Mouse (Mus musculus): ENCODE data around the gene Gfm2. TPM values are rescaled to one million over a fixed set of nuclear protein-coding genes. Genes with fewer than 3 reads are reported as not detected.
A peak's percentile ranks its signal among the peaks of the same experiment; 100 is the strongest.

Gene Gfm2
- polyA plus RNA-seq, 1 experiment from 2014 or later, result 12.7 TPM

DNA sequence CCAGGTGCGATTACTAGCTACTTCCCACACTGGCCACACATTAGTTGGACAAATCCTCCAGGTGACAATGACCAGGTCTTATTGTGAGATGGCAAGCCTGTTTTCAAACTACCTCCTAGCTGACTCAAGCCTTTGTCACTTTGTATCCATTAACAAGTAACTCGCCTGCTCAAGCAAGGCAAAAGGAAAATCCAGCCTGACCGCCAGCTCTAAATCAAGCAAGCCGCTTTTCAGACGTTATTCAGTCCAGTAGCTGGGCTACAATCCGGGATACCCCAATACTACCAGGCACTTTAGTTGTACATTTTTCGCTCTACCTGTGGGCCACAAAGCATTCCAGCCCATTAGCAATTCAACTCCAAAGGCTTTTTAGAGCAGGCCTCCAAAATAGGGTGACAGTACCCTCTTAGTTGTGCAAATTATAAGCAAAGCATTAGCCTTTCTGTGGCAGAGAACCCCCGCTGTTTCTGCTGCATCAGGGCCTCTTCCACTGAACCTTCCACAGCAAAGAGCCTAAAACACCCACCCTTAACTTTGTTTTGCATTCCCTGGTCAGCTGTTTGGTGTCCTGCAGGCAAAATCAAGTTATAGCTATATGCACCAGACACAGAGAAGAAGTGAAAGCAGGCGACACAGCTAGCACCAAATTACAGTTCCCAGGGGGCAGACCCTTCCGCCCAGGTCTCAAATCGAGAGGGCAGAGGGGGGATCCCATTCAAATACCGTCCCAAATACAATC lies 58.6 kb downstream of the Gfm2 start:
- Histone ChIP-seq H3K9ac (ENCODE audit: low read length) (no peak overlapping the region), H3K4me2 (replicated peaks; ENCODE audit: low read depth) (no peak overlapping the region), H3K27ac (replicated peaks) (no peak overlapping the region), H3K36me3 (ENCODE audit: control insufficient read depth, insufficient read depth, low read length) (no peaks in the 10 kb centered on the region), H3K27me3 (ENCODE audit: control insufficient read depth, insufficient read depth, low read length) (no peaks in the 10 kb centered on the region), H3K4me1 (replicated peaks; ENCODE audit: control insufficient read depth, insufficient read depth) (no peaks in the 10 kb centered on the region), H3K4me3 (ENCODE audit: low read depth, low read length) (no peak overlapping the region), H3K9me3 (ENCODE audit: control insufficient read depth, low read length) (no peaks in the 10 kb centered on the region)
- ATAC-seq (ENCODE audit: low FRiP score, low TSS enrichment) (no peak), DNase-seq (ENCODE audit: low spot score) (no peak)
- whole genome bisulfite sequencing, result 78% methylated on average over 12 of the region's 12 CpGs
- TF ChIP-seq EP300 (optimal IDR thresholded peaks at IDR 0.05), result no peak
- no peak for TF ChIP-seq CTCF (IDR thresholded peaks at IDR 0.05; ENCODE audit: low read depth)

GRCm38 (mm10) chr13:97196925-97197218 lies 59.1 kb downstream of the Gfm2 start:
- Histone ChIP-seq H3K9ac (ENCODE audit: low read length) (no peak overlapping the region), H3K27ac (replicated peaks) (no peak overlapping the region), H3K4me3 (ENCODE audit: low read depth, low read length) (no peak overlapping the region), H3K27me3 (ENCODE audit: control insufficient read depth, insufficient read depth, low read length) (no peaks in the 10 kb centered on the region), H3K36me3 (ENCODE audit: control insufficient read depth, insufficient read depth, low read length) (no peaks in the 10 kb centered on the region), H3K4me1 (replicated peaks; ENCODE audit: control insufficient read depth, insufficient read depth) (no peaks in the 10 kb centered on the region), H3K4me2 (replicated peaks; ENCODE audit: low read depth) (no peak overlapping the region), H3K9me3 (ENCODE audit: control insufficient read depth, low read length) (no peaks in the 10 kb centered on the region)
- no peak for TF ChIP-seq EP300 (optimal IDR thresholded peaks at IDR 0.05)
- TF ChIP-seq CTCF (IDR thresholded peaks at IDR 0.05; ENCODE audit: low read depth), result no peak
- ATAC-seq (ENCODE audit: low FRiP score, low TSS enrichment) (no peak), DNase-seq (ENCODE audit: low spot score) (no peak)
- WGBS, result 77% methylated on average over 2 of the region's 2 CpGs

DNA sequence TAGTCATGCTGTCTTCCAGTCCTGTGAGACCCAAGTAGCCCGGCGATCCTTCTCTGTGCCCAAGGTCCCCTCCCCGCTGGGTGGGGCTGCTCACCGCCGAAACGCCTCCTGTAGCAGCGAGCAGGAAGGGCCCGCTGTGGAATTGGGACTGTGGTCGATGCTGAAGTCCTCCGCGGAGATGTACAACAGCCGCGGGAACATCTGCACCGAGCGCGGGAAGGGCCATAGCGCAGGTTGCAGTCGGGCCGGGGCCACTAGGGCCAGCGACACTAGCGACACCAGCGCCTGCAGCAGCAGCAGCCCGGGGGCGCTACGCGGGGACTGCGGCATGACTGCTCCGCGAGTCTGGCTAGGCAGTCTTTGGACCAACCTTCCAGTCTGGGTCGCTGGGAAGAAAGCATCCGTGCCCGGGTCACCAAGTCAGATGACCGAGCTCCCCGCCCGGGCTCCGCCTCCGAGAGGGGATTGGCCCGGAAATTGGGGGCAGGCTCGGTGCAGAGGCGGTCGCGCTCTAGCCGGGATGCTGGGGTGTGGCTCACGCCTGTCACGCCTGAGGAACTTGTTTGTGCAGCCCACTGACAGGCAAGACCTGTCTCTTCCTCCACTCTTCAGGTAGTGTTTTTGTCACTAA lies 60.3 kb downstream of the Gfm2 start, which contains the start of gene Hexb:
Gene Hexb, minus strand, starts transcription at position 426 of the 631 bp plus-strand sequence.
- Histone ChIP-seq H3K4me1 (replicated peaks; ENCODE audit: control insufficient read depth, insufficient read depth) (no peaks in the 10 kb centered on the region), H3K9me3 (ENCODE audit: control insufficient read depth, low read length) (no peaks in the 10 kb centered on the region), H3K9ac (ENCODE audit: low read length) (peak within 1 kb of the TSS; percentile 63), H3K4me3 (ENCODE audit: low read depth, low read length) (peak within 1 kb of the TSS; percentile 65), H3K36me3 (ENCODE audit: control insufficient read depth, insufficient read depth, low read length) (no peaks in the 10 kb centered on the region), H3K4me2 (replicated peaks; ENCODE audit: low read depth) (peak within 1 kb of the TSS; percentile 88), H3K27me3 (ENCODE audit: control insufficient read depth, insufficient read depth, low read length) (no peaks in the 10 kb centered on the region), H3K27ac (replicated peaks) (peak within 1 kb of the TSS; percentile 71)
- DNase-seq (ENCODE audit: low spot score) (peak; percentile 84), ATAC-seq (ENCODE audit: low FRiP score, low TSS enrichment) (peak; percentile 92)
- TF ChIP-seq EP300 (optimal IDR thresholded peaks at IDR 0.05) (no peak), CTCF (IDR thresholded peaks at IDR 0.05; ENCODE audit: low read depth) (peak; percentile 61)
- under 1% methylated on average over 40 of the region's 45 CpGs for WGBS

DNA sequence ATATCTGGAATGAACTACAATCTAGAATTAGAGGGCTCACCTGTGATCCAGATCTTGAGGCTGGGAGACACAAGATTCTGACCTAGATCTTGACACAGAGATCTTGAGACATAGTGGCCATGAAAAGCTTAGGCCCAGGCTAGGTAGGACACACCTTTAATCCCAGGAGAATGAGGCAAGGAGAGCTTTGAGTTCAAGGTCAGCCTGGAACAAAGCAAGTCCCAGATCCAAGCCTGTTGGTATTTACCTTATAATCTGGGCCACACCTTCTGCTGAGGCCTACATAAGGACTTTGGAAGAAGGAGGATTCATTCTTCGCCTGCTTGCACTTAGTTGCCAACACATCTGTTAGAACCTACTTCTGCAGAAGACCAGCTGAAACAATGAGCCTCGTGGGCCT lies 61.4 kb downstream of the Gfm2 start:
- Histone ChIP-seq H3K36me3 (ENCODE audit: control insufficient read depth, insufficient read depth, low read length) (no peaks in the 10 kb centered on the region), H3K27me3 (ENCODE audit: control insufficient read depth, insufficient read depth, low read length) (no peaks in the 10 kb centered on the region), H3K4me2 (replicated peaks; ENCODE audit: low read depth) (no peak overlapping the region), H3K9ac (ENCODE audit: low read length) (no peak overlapping the region), H3K9me3 (ENCODE audit: control insufficient read depth, low read length) (no peaks in the 10 kb centered on the region), H3K4me1 (replicated peaks; ENCODE audit: control insufficient read depth, insufficient read depth) (no peaks in the 10 kb centered on the region), H3K27ac (replicated peaks) (no peak overlapping the region), H3K4me3 (ENCODE audit: low read depth, low read length) (no peak overlapping the region)
- DNase-seq (ENCODE audit: low spot score) (no peak), ATAC-seq (ENCODE audit: low FRiP score, low TSS enrichment) (no peak)
- no peak for TF ChIP-seq CTCF (IDR thresholded peaks at IDR 0.05; ENCODE audit: low read depth)
- TF ChIP-seq EP300 (optimal IDR thresholded peaks at IDR 0.05), result no peak
- WGBS, result 76% methylated on average over 2 of the region's 2 CpGs

DNA sequence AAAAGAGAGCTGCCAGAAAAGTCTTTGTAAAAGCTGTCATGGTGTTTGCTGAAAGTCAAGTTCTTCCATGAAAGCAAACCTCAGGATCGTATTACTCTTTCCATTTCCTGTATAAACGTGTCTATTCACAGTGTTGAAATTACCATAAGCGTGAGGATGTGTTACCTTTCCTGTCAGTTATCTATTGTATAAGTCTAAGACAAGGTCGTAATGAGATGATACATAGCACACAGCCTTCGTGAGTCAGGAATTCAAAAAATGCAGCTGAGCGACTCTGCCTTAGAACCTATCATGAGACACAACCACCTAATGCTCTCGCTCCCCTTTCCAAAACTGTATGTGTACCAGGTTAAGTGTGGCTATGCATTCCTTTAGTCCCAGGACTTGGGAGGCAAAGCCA lies 63.3 kb downstream of the Gfm2 start:
- ATAC-seq (ENCODE audit: low FRiP score, low TSS enrichment) (no peak), DNase-seq (ENCODE audit: low spot score) (no peak)
- Histone ChIP-seq H3K9ac (ENCODE audit: low read length) (no peak overlapping the region), H3K4me1 (replicated peaks; ENCODE audit: control insufficient read depth, insufficient read depth) (no peaks in the 10 kb centered on the region), H3K27ac (replicated peaks) (no peak overlapping the region), H3K36me3 (ENCODE audit: control insufficient read depth, insufficient read depth, low read length) (no peaks in the 10 kb centered on the region), H3K4me2 (replicated peaks; ENCODE audit: low read depth) (no peak overlapping the region), H3K9me3 (ENCODE audit: control insufficient read depth, low read length) (no peaks in the 10 kb centered on the region), H3K27me3 (ENCODE audit: control insufficient read depth, insufficient read depth, low read length) (no peaks in the 10 kb centered on the region), H3K4me3 (ENCODE audit: low read depth, low read length) (no peak overlapping the region)
- WGBS, result 33% methylated on average over 7 of the region's 7 CpGs
- no peak for TF ChIP-seq CTCF (IDR thresholded peaks at IDR 0.05; ENCODE audit: low read depth)

GRCm38 (mm10) chr13:97201896-97202295 lies 64.2 kb downstream of the Gfm2 start:
- H3K9me3 ChIP-seq (ENCODE audit: control insufficient read depth, low read length), result no peaks in the 10 kb centered on the region
- H3K9ac ChIP-seq (ENCODE audit: low read length), result no peak overlapping the region
- no peak for TF ChIP-seq EP300 (optimal IDR thresholded peaks at IDR 0.05)
- TF ChIP-seq CTCF (IDR thresholded peaks at IDR 0.05; ENCODE audit: low read depth), result no peak
- DNase-seq (ENCODE audit: low spot score) (no peak), ATAC-seq (ENCODE audit: low FRiP score, low TSS enrichment) (no peak)
- H3K4me2 ChIP-seq (replicated peaks; ENCODE audit: low read depth), result no peak overlapping the region
- no peaks in the 10 kb centered on the region for H3K27me3 ChIP-seq (ENCODE audit: control insufficient read depth, insufficient read depth, low read length)
- WGBS, result 62% methylated on average over 4 of the region's 4 CpGs
- H3K4me3 ChIP-seq (ENCODE audit: low read depth, low read length), result no peak overlapping the region
- no peak overlapping the region for H3K27ac ChIP-seq (replicated peaks)
- H3K36me3 ChIP-seq (ENCODE audit: control insufficient read depth, insufficient read depth, low read length), result no peaks in the 10 kb centered on the region
- no peaks in the 10 kb centered on the region for H3K4me1 ChIP-seq (replicated peaks; ENCODE audit: control insufficient read depth, insufficient read depth)

Measured in stomach, postnatal 0 days (tissue).